Mouse (Mus musculus) small intestine, adult 2 months (tissue): Measurements from ENCODE around the gene Fam161b. TPM values are rescaled to one million over a fixed set of nuclear protein-coding genes. Genes with fewer than 3 reads are reported as not detected.

Experiments
- H3K27ac ChIP-seq: fragments of 200-500 bp; 2 replicates; pipeline ENCODE4 v1.5.1; 2012; ENCODE audit warnings: low read depth, low read length, control low read depth, inconsistent platforms; ENCODE audit not compliant: insufficient read depth
- H3K27me3 ChIP-seq: fragments of 200-500 bp; 2 replicates; pipeline ENCODE4 v1.6.1; 2012; ENCODE audit warnings: mild to moderate bottlenecking, moderate library complexity, low read length, inconsistent platforms; ENCODE audit not compliant: control insufficient read depth, insufficient read depth
- H3K36me3 ChIP-seq: fragments of 200-500 bp; 2 replicates; pipeline ENCODE4 v1.6.1; 2012; ENCODE audit warnings: mild to moderate bottlenecking, low read length, control low read depth, inconsistent platforms; ENCODE audit not compliant: control insufficient read depth, insufficient read depth
- H3K4me1 ChIP-seq: fragments of 200-500 bp; 2 replicates; pipeline ENCODE4 v1.6.1; 2012; ENCODE audit warnings: low read length, inconsistent platforms, mixed read lengths; ENCODE audit not compliant: control insufficient read depth, insufficient read depth, insufficient read length
- H3K4me3 ChIP-seq: fragments of 200-500 bp; 2 replicates; pipeline ENCODE4 v1.5.1; 2012; ENCODE audit warnings: low read depth, mild to moderate bottlenecking, control low read depth, inconsistent platforms, low read length, moderate library complexity
- CTCF ChIP-seq: fragments of 200-500 bp; IDR thresholded peaks from 2 replicates; pipeline ENCODE4 v1.5.1; 2012; ENCODE audit warnings: low read depth, mild to moderate bottlenecking, control low read depth, inconsistent platforms, low read length, moderate library complexity, mixed read lengths; ENCODE audit not compliant: insufficient replicate concordance, insufficient read length; ENCODE audit errors: extremely low read depth
- POLR2A ChIP-seq: fragments of 200-500 bp; IDR thresholded peaks from 2 replicates; pipeline ENCODE4 v1.6.1; 2012; ENCODE audit warnings: low read depth, mild to moderate bottlenecking, control low read depth, inconsistent platforms, low read length, moderate library complexity
- WGBS: fragments of 180-500 bp; shearing (Covaris S2); methylation state at CpG from one replicate; pipeline ENCODE4 v1.1.7; 2018; 5-methylcytosine and 5-hydroxymethylcytosine counted together
- polyA plus RNA-seq: library from polyadenylated mRNA; depleted of rRNA; stranded (reverse); fragments of >200 nt; gene quantifications from 2 replicates; pipeline ENCODE4 v1.2.3, GENCODE M21; 2012

Fam161b gene
- polyA plus RNA-seq, 1 experiment: 0.14 TPM

DNA sequence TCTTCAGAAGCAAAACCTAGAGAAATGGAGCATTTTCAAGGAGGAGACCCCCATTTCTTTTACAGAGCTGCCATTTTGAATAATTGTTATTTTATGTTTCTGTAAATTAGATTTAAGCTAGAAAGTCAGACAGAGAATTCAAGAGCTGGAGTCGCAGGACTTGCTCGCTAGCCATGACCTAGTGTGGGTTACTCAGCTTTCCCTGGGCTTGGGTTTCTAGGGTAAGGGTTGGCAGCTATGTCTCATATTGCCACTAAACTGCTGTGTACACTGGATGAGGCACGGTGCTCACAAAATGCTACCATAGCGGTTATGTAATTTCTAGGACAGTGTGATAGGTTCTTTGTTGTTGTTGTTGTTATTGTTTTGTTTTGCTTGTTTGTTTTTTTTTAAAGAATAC lies 31.0 kb upstream of the Fam161b start:
- Histone ChIP-seq H3K4me3 (no peak overlapping the region), H3K36me3 (peaks cover 41% of the 10 kb centered on the region), H3K27ac (no peak overlapping the region), H3K27me3 (no peaks in the 10 kb centered on the region), H3K4me1 (no peaks in the 10 kb centered on the region; the same call in 1 of the 2 replicates)
- WGBS: 96% methylated on average over 4 of the region's 4 CpGs
- TF ChIP-seq POLR2A: no peak
- no peak for TF ChIP-seq CTCF

DNA sequence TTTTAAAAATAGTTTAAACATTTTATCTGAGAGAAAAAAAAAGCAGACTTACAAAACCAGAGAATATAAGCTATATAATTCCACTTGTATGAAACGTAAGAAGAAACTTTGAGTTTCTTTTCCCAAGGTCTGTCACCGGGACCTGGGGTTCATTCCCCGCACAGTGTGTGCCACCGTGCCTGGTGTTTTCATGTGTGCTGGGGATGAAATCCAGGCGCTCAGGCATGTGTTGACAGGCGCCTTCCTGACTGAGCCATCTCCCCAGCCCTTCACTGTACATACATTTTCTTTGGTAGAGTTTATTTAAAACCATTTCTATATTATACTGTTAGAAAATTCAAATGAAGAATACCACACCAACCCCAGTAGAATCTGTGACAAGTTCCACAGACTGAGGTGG lies 28.7 kb upstream of the Fam161b start:
- Histone ChIP-seq H3K36me3 (peaks cover 52% of the 10 kb centered on the region), H3K27me3 (no peaks in the 10 kb centered on the region), H3K4me1 (no peaks in the 10 kb centered on the region; the same call in 1 of the 2 replicates), H3K27ac (no peak overlapping the region), H3K4me3 (no peak overlapping the region)
- TF ChIP-seq CTCF: no peak
- no peak for TF ChIP-seq POLR2A
- WGBS: 92% methylated on average over 6 of the region's 6 CpGs

DNA sequence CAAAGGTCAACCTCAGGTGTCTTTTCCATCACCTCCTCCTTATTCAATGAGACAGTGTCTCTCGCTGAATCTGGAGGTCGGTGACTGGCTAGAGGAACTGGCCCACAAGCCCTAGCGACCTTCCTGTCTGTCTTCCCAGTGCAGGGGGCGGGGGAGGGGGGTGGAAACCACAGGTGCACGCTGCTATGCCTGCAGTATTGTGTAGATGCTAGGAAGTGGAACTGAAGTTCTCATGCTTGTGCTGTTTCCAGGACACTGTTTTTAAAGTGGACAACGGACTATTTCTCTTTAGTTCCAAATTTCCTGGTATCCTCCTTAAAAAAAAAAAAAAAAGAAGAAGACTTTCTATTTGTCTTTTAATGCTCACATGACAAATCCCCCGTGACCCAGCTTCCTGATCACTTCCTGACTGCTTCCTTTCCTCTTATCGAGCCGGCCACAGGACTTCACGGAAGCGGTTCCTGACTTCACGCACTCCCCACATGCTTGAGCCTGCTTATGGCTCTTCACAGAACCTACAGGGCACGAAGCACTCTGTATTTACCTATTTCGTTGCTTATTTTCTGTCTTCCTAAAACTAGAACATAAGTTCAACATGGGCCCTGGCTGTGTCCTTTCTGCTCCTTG lies 27.3 kb upstream of the Fam161b start:
- WGBS: 75% methylated on average over 14 of the region's 14 CpGs
- peaks cover 3% of the 10 kb centered on the region; the same call in 1 of the 2 replicates for H3K4me1 ChIP-seq
- TF ChIP-seq CTCF: no peak
- TF ChIP-seq POLR2A: no peak
- H3K36me3 ChIP-seq: peaks cover 52% of the 10 kb centered on the region
- H3K4me3 ChIP-seq: no peak overlapping the region
- no peaks in the 10 kb centered on the region for H3K27me3 ChIP-seq
- no peak overlapping the region for H3K27ac ChIP-seq

DNA sequence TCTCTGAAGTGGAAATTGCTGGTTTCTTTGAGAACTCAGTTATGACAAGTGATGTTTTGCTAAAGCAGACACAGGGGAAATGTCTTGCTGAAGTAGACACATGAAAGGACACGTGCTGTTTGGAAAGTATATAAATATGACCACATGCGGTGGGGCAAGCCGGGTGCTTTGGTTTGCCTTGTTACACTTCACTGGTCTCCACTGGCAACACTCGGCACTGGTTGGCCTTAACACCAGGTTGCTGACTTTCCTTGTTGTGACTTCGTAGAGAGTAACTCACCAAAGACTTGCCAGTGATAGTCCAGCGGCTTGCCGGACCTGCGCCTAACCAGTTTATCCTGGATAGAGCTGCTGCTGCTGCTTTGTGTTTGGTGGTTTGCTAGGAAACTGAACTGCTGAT lies 26.5 kb upstream of the Fam161b start:
- Histone ChIP-seq H3K27me3 (no peaks in the 10 kb centered on the region), H3K4me3 (no peak overlapping the region), H3K36me3 (peaks cover 48% of the 10 kb centered on the region), H3K27ac (no peak overlapping the region), H3K4me1 (peaks cover 3% of the 10 kb centered on the region; the same call in 1 of the 2 replicates)
- TF ChIP-seq CTCF: no peak
- TF ChIP-seq POLR2A: no peak
- WGBS: 93% methylated on average over 8 of the region's 8 CpGs

DNA sequence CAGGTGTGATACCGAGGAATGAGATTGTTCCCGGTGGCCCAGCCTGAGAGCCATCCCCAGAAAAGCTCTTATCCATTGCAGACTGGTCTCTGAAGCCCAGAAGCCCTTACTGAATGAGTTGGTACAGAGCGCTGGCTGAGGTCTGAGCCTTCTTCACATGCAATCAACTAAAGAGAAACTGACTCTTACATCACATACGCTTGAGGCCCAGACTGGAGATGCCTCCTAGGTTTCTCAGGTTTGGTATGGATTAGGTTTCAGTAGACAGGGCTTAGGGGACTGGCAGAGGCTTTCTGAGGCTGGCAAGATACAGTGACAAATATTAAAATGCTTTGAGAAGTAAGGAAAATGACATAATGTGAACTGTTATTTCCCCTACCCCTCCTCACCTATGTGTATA lies 23.8 kb upstream of the Fam161b start:
- H3K27ac ChIP-seq: peak overlapping the region; percentile 63
- 81% methylated on average over 4 of the region's 4 CpGs for WGBS

DNA sequence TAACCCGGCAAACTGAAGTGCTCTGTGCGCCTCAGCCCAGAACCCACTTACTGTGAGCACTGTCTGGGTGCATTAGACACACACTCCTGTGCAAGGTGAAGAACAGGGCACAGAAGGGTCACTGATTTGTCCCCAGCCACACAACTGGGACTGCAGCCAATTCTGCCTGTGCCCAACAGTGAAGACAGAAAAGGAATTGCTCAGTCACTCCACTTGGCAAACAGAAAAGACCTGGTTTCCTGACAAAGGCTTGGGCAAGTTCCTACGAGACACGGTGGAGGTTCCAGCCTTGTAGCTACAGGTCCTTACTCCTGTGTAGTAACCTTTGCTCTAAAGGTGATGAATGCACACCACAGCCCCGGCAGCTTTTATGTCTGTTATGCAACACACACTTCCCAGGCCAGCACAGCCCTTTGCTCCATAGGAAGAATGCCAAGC lies 23.0 kb upstream of the Fam161b start:
- H3K27me3 ChIP-seq: no peaks in the 10 kb centered on the region

More for the DNA sequence above, 23.8 kb upstream of the Fam161b start:
- no peak for TF ChIP-seq CTCF
- no peak for TF ChIP-seq POLR2A
- Histone ChIP-seq H3K27me3 (no peaks in the 10 kb centered on the region), H3K36me3 (peaks cover 54% of the 10 kb centered on the region), H3K4me1 (peaks cover 3% of the 10 kb centered on the region; the same call in 1 of the 2 replicates), H3K4me3 (no peak overlapping the region)

DNA sequence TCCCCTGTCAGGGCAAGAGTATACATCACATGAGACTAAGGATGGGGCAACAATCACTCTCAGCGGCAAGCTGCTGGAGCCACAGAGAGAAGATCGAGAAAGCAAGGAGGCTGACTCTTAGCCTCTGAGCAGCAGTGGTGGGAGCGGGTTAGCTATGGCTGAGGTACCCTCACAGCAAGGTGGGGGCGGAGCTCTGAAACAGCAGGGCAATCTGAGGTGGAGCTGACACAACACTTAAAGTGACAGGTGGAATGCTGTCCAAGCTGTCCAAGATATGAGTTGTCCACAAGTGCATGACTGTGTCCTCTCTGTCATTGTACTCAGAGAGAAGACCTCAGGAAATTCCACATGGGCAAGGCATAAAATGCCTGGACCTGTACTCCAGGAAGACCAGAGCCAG lies 20.7 kb upstream of the Fam161b start:
- WGBS: 96% methylated on average over 4 of the region's 4 CpGs
- H3K27me3 ChIP-seq: no peaks in the 10 kb centered on the region
- no peak overlapping the region for H3K4me3 ChIP-seq
- TF ChIP-seq CTCF (no peak), POLR2A (no peak)
- peaks cover 3% of the 10 kb centered on the region; the same call in 1 of the 2 replicates for H3K4me1 ChIP-seq
- no peak overlapping the region for H3K27ac ChIP-seq
- H3K36me3 ChIP-seq: peaks cover 63% of the 10 kb centered on the region

More for the DNA sequence above, 23.0 kb upstream of the Fam161b start:
- no peak overlapping the region for H3K4me3 ChIP-seq
- H3K36me3 ChIP-seq: peaks cover 55% of the 10 kb centered on the region
- 18% methylated on average over 5 of the region's 5 CpGs for WGBS
- no peak for TF ChIP-seq POLR2A
- H3K27ac ChIP-seq: peak overlapping the region; percentile 80
- H3K4me1 ChIP-seq: peaks cover 3% of the 10 kb centered on the region; the same call in 1 of the 2 replicates
